Mouse (Mus musculus): ENCODE measurements at regions not wholly inside any gene's neighbourhood (a gene's known extent, or its start where the extent isn't known, plus 50 kb on each side); places are given as distances from the start of the nearest gene placed in this dataset.
"Not testable (repeated sequence)": the region's sequence is repeated elsewhere in the genome, so short reads cannot be mapped to it uniquely, and the experiment has no call there.

GRCm38 (mm10) chr14:104064199-104064598 lies 220.0 kb upstream of the Ednrb start:
- not testable (repeated sequence) for TF ChIP-seq POLR2A (IDR thresholded peaks at IDR 0.05; ENCODE audit: control insufficient read depth, low read depth, low read length); CTCF (IDR thresholded peaks at IDR 0.05; ENCODE audit: control insufficient read depth, insufficient read depth, insufficient replicate concordance, low read depth, low read length)
